Mouse (Mus musculus) ES-CJ7 (cell line): ENCODE measurements around the gene Mcrip2.

ENCODE experiments used
- DNase-seq: peaks from one replicate; pipeline ENCODE4 v3.0.0; 2011; ENCODE audit warnings: low read depth, low spot score

Gene Mcrip2

GRCm38 (mm10) chr17:25834595-25835222 lies 33.9 kb downstream of the Mcrip2 start:
- DNase-seq = no peak

DNA sequence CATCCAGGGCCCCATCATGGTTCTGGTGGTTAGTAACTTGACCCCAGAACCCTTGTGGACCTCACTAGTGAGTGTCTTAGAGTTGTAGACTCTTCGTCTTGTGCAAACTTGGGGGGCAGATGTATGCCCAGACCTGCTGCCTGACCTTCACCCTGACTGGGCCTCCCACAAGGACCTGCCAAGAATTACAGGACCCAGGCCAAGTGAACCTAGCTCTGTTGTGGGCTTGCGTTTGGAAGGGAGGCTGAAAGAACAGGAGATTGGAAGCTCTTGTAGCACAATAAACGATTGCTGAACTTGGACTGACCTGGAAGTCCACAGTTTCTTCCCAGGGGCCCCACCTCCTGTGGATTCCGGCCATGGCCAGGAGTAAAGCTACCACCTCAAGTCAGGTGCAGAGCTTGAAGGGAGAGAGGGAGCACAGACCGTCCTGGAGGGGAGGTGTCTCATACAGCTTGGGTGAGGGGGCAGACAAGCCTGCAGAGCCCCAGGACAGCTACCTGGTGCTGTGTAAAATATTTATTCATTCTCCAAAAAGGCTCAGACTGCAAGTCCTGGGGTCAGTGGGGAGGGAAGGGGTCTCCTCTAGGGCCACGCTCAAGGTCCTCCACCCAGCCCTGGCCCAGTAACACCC lies 34.5 kb downstream of the Mcrip2 start:
- DNase-seq = no peak

DNA sequence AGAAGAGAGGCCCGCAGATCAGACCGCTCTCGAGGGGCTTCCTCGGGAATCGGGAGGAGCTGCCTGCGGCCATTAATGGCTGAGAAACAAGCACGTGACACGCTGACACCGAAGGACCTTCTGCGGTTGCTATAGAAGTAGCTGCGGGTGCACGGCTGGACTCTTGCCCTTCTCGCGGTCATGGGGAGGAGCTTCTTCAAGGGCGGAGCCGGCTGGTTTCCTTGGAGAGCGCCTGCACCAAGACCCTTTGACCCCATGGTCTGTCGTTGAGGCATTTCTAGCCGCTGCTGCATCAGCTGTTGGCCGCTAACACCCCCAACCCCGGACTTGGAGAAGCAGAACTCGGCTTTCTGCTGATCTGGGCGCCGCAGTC lies 35.3 kb downstream of the Mcrip2 start, which contains the start of gene Stub1:
Gene Stub1, minus strand, starts transcription at position 114 of the 373 bp plus-strand sequence.
- peak; percentile 89 for DNase-seq

- peak; percentile 98 for DNase-seq
Observed at GRCm38 (mm10) chr17:25832436-25833290, 35.9 kb downstream of the Mcrip2 start.

GRCm38 (mm10) chr17:25831451-25832281 lies 36.9 kb downstream of the Mcrip2 start:
- DNase-seq = no peak

GRCm38 (mm10) chr17:25830806-25831431 lies 37.6 kb downstream of the Mcrip2 start:
- no peak for DNase-seq

DNA sequence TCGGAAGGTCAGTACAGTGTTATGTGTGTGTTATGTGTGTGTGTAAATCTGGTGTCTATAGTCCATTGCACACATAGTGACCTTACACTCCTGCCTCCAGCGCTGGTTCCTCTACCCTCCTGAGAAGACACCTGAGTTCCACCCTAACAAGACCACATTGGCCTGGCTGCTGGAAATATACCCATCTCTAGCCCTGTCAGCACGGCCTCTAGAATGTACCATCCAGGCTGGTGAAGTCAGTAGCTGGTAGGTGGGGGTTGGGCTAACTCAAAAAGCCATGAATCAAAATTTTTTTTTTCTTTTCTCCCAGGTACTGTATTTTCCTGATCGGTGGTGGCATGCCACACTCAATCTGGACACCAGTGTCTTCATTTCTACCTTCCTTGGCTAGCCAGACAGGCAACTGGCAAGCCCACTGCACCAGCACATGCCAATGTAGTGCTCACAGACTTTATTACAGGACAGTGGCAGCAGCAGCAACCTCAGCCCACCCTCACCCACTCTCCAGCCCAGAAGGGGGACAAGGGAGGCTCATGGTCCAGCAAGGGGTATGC lies 38.3 kb downstream of the Mcrip2 start:
- no peak for DNase-seq

DNA sequence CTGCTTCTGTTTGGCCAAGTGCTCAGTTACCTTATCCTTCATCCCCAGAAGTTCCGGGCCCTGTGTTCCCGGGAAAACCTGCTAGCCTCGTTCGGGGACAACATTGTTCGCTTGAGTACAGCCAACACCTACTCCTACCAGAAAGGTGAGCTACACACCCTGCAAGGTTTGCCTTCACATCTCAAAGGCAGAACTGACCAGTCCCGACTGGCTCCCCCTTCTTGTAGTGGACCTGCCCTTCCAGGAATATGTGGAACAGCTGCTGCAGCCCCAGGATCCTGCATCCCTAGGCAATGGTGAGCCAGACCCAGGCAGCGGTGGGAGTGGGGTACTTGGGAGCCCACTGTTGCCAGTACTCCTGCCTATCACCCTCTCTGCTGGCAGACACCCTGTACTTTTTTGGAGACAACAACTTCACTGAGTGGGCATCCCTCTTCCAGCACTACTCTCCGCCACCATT lies 39.0 kb downstream of the Mcrip2 start:
- no peak for DNase-seq

GRCm38 (mm10) chr17:25828712-25829557 lies 39.6 kb downstream of the Mcrip2 start, which contains the start of gene Jmjd8:
Jmjd8 (plus strand) TSS chr17:25828867.
- peak; percentile 75 for DNase-seq

DNA sequence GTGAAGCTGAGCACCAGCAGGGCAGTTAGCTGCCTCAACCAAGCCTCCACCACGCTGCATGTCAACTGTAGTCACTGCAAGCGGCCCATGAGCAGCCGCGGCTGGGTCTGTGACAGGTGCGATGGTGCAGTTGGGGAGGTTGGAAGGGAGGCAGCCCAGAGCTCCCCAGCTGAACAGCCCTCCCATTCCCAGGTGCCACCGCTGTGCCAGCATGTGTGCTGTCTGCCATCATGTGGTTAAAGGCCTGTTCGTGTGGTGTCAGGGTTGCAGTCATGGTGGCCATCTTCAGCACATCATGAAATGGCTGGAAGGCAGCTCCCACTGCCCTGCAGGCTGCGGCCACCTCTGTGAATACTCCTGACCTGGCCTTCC lies 40.4 kb downstream of the Mcrip2 start:
- DNase-seq = no peak

- DNase-seq = no peak
Observed at GRCm38 (mm10) chr17:25827546-25828222, 40.9 kb downstream of the Mcrip2 start.

GRCm38 (mm10) chr17:25827011-25827410 lies 41.6 kb downstream of the Mcrip2 start:
- no peak for DNase-seq

GRCm38 (mm10) chr17:25825984-25826570 lies 42.5 kb downstream of the Mcrip2 start:
- DNase-seq = no peak

DNA sequence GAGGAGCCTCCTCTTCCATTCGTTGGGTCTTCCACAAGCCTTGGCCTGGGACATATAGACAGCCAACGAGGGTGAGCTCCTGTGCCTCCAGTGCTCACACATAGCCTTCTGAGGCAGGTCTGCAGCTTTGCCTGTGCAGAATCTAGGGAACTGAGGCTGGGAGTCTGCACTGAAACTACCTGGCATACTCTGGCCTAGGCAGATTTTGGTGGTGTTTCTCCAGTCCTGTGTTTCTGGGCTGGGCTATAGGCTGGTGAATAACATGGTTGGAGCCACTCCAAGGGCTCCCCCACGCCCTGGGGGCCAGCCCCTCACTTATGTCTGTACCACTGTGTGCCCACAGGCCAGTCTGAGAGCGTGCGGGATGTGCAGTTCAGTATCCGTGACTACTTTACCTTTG lies 43.3 kb downstream of the Mcrip2 start:
- DNase-seq = no peak

GRCm38 (mm10) chr17:25824362-25825142 lies 44.0 kb downstream of the Mcrip2 start:
- DNase-seq = no peak

DNA sequence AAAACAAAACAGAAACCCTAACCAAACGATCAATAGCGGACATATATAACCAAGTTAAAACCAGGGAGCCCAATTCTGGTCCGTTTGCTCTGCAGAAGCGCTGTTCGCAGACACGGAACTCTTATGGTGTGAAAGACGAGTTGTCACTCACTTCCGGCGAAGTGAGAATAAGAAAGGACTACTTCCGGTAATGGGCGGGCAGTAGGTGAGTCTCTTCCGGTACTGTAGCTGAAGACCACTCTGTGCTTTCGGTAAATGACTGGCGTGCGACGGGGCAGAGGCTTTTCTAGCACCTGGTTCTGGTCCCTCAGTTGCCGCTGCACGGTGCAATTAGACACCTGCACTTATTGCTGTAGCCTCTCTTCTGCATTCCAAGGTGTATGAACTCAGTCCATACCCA lies 45.1 kb downstream of the Mcrip2 start, which contains the start of gene Wdr24:
Gene Wdr24, plus strand, starts transcription at position 176 of the 400 bp plus-strand sequence.
- peak; percentile 95 for DNase-seq

- peak; percentile 72 for DNase-seq
Observed at GRCm38 (mm10) chr17:25818851-25819780, 49.4 kb downstream of the Mcrip2 start.
